Mouse (Mus musculus) neural tube, embryonic 11.5 days (tissue): ENCODE results near the gene Osbpl11. TPM values are rescaled to one million over a fixed set of nuclear protein-coding genes. Genes with fewer than 3 reads are reported as not detected.
A peak's percentile ranks its signal among the peaks of the same experiment; 100 is the strongest.

Experiments used
- ATAC-seq: fragments of 200-750 bp; cut with Nextera tagmentation; 2 replicates; pipeline ENCODE4 v1.8.0; 2017; ENCODE audit warnings: moderate number of reproducible peaks, mild to moderate bottlenecking, moderate TSS enrichment, moderate library complexity; ENCODE audit not compliant: insufficient read depth, low FRiP score, low TSS enrichment
- DNase-seq: peaks from one replicate; pipeline ENCODE4 v3.0.0-alpha.2; 2015; ENCODE audit warnings: low spot score
- H3K27ac ChIP-seq: fragments of 300-500 bp; sonication (generic); 2 replicates; pipeline ENCODE4 v1.5.1; 2014; ENCODE audit warnings: low read depth, mild to moderate bottlenecking, low read length
- H3K27me3 ChIP-seq: fragments of 300-500 bp; sonication (generic); 2 replicates; pipeline ENCODE4 v1.6.1; 2014; ENCODE audit warnings: mild to moderate bottlenecking, low read length, mixed read lengths; ENCODE audit not compliant: control insufficient read depth, insufficient read depth
- H3K36me3 ChIP-seq: fragments of 300-500 bp; sonication (generic); 2 replicates; pipeline ENCODE4 v1.6.1; 2014; ENCODE audit warnings: mild to moderate bottlenecking, low read length, moderate library complexity, mixed read lengths; ENCODE audit not compliant: control insufficient read depth, insufficient read depth
- H3K4me1 ChIP-seq: fragments of 300-500 bp; sonication (generic); 2 replicates; pipeline ENCODE4 v1.6.1; 2014; ENCODE audit warnings: low read length, mixed read lengths; ENCODE audit not compliant: control insufficient read depth, insufficient read depth
- H3K4me2 ChIP-seq: fragments of 300-500 bp; sonication (generic); 2 replicates; pipeline ENCODE4 v1.6.1; 2014; ENCODE audit warnings: low read depth, mild to moderate bottlenecking, moderate library complexity
- H3K4me3 ChIP-seq: fragments of 300-500 bp; sonication (generic); 2 replicates; pipeline ENCODE4 v1.5.1; 2014; ENCODE audit warnings: low read depth, low read length
- H3K9ac ChIP-seq: fragments of 300-500 bp; sonication (generic); 2 replicates; pipeline ENCODE4 v1.6.1; 2014; ENCODE audit warnings: mild to moderate bottlenecking, low read length
- H3K9me3 ChIP-seq: fragments of 300-500 bp; sonication (generic); 2 replicates; pipeline ENCODE4 v1.6.1; 2016; ENCODE audit warnings: low read length; ENCODE audit not compliant: control insufficient read depth
- WGBS: fragments of 180-500 bp; shearing (Covaris S2); extraction: QIAGEN DNeasy Blood & Tissue Kit; methylation state at CpG from one replicate; pipeline ENCODE4 v1.1.7; 2014; 5-methylcytosine and 5-hydroxymethylcytosine counted together
- polyA plus RNA-seq: library from polyadenylated mRNA; unstranded; fragments of >200 nt; fragmentation: Nextera tagmentation; extraction: Ambion mirVana; gene quantifications from 2 replicates; pipeline ENCODE4 v1.2.1, GENCODE M21; 2014

Gene Osbpl11
- polyA plus RNA-seq, 1 experiment from 2014 or later: 30.3 TPM

DNA sequence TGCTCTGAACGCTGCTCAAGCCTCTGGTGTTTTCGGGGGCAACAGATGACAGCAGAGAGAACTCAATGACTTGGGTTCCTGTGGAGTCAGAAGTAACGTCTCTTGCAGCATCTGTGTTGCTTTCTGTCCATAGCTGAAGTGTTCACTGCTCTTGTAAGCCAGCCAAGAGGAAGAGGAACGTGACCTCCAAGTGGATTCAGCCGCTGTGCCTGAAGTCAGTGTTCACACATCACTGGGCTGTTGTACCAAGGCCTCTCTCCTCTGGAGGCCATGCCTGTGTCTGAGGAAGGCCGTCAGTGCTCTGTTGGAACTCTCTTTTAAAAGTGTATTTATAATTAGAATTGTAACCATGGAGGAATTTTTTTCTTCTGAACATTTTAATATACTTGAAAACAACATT, 57.2 kb downstream of the Osbpl11 start:
- no peak overlapping the region for H3K9ac ChIP-seq
- H3K27me3 ChIP-seq: no peaks in the 10 kb centered on the region
- no peak overlapping the region for H3K4me2 ChIP-seq
- DNase-seq (no peak), ATAC-seq (no peak)
- no peak overlapping the region for H3K27ac ChIP-seq
- WGBS: 89% methylated on average over 6 of the region's 6 CpGs
- no peaks in the 10 kb centered on the region for H3K4me1 ChIP-seq
- no peaks in the 10 kb centered on the region; the same call in 1 of the 2 replicates for H3K36me3 ChIP-seq
- H3K9me3 ChIP-seq: no peaks in the 10 kb centered on the region
- H3K4me3 ChIP-seq: no peak overlapping the region

DNA sequence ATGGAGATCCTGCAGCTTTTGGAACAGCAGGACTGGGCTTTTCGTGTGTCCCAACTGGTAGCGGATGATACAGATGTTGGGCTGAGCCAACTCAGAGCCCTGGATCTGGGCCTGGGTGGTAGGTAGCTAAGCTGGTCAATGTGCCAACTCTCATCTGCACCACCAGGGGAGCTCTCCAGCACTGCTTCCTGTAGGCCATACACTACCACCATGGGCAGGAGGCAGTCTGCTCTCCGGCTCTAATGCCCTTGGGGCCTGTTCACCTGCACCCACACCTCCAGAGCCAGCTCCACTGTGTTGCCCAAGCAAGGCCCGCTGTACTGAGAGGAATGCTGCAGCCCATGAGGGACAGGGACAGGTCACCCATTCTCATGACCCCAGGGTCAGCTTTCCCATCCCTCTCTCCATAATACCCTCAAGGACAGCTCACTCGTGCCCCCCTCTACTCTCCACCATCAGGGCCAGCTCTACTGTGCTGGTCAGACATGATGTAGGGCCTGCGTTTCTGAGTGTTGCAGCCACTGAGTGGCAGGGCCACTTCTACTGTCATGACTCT, 59.3 kb downstream of the Osbpl11 start:
- DNase-seq (no peak), ATAC-seq (no peak)
- no peak overlapping the region for H3K4me2 ChIP-seq
- no peak overlapping the region for H3K9ac ChIP-seq
- no peak overlapping the region for H3K4me3 ChIP-seq
- no peaks in the 10 kb centered on the region for H3K9me3 ChIP-seq
- H3K27ac ChIP-seq: no peak overlapping the region
- no peaks in the 10 kb centered on the region for H3K27me3 ChIP-seq
- 90% methylated on average over 6 of the region's 6 CpGs for WGBS
- H3K36me3 ChIP-seq: no peaks in the 10 kb centered on the region; the same call in 1 of the 2 replicates
- no peaks in the 10 kb centered on the region for H3K4me1 ChIP-seq

DNA sequence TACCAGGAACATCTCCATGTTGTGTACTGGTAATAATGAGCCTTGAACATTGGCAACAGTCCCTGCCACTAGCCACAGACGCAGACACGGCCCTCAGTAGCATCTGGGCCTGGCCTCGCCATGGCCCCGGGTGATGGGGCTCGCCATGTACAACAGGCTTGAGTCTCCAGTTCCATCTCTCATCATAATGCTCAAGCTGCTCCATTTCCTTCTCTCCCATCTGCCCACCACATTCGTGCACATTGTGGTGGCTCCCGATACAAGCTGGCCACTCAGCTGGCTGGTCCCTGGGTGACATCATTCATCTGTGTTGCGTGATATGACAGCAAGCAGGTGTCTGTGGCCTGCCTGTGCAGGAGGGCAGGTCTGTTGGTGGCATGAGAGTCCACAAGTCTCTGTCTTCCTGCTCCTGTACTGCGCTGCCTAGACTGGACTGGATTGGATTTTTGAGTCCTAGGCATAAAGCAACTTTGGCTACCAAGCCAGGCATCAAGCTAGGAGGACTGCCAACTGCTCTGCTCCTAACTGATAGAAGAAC, 60.1 kb downstream of the Osbpl11 start:
- DNase-seq (no peak), ATAC-seq (no peak)
- no peaks in the 10 kb centered on the region; the same call in 1 of the 2 replicates for H3K36me3 ChIP-seq
- no peak overlapping the region for H3K4me3 ChIP-seq
- no peaks in the 10 kb centered on the region for H3K9me3 ChIP-seq
- no peak overlapping the region for H3K27ac ChIP-seq
- H3K9ac ChIP-seq: no peak overlapping the region
- no peaks in the 10 kb centered on the region for H3K4me1 ChIP-seq
- WGBS: 91% methylated on average over 9 of the region's 9 CpGs
- H3K4me2 ChIP-seq: no peak overlapping the region
- no peaks in the 10 kb centered on the region for H3K27me3 ChIP-seq

DNA sequence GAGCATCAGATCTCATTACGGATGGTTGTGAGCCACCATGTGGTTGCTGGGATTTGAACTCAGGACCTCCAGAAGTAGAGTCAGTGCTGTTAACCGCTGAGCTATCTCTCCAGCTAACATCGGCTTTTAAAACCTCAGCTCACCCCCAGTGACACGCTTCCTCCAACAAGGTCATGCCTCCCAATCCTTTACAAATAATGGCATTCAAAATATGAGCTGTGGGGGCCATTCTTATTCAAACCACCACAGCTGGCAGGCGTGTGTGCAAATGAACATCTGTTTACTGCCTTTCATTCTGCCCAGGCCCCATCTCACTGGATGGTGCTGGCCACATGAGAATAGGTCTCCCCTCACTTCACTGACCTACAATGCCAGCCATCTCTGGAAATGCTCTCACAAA, 61.7 kb downstream of the Osbpl11 start:
- Histone ChIP-seq H3K36me3 (no peaks in the 10 kb centered on the region; the same call in 1 of the 2 replicates), H3K4me2 (no peak overlapping the region), H3K9ac (no peak overlapping the region), H3K9me3 (no peaks in the 10 kb centered on the region), H3K27me3 (no peaks in the 10 kb centered on the region), H3K4me3 (no peak overlapping the region), H3K4me1 (no peaks in the 10 kb centered on the region), H3K27ac (no peak overlapping the region)
- no peak for DNase-seq
- WGBS: 84% methylated on average over 5 of the region's 5 CpGs
- no peak for ATAC-seq

DNA sequence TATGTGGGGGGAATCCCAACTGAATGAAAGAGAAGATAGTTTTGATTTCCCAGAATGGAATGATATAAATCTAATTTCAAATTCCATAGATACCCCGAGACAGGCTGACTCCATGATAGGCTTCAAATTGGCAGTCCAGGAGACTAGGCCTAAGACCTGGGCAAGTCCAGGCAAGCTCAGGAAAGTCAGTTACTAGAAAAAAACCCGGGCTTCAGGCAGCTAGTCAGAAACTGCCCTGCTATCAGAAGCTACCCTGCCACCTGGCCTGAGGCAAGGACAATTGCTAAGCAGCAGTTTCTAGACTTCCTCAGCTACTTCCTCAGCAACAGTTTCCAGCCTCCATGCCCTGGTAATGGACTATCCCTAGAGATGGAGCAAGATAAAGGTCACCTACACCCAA, 62.1 kb downstream of the Osbpl11 start:
- Histone ChIP-seq H3K9me3 (no peaks in the 10 kb centered on the region), H3K4me1 (0 out of 2 replicates have a peak, but pooled peaks cover 1% of the 10 kb centered on the region), H3K4me3 (no peak overlapping the region), H3K4me2 (no peak overlapping the region), H3K27ac (no peak overlapping the region), H3K9ac (no peak overlapping the region), H3K36me3 (no peaks in the 10 kb centered on the region; the same call in 1 of the 2 replicates), H3K27me3 (no peaks in the 10 kb centered on the region)
- 84% methylated on average over 2 of the region's 2 CpGs for WGBS
- DNase-seq (no peak), ATAC-seq (no peak)

DNA sequence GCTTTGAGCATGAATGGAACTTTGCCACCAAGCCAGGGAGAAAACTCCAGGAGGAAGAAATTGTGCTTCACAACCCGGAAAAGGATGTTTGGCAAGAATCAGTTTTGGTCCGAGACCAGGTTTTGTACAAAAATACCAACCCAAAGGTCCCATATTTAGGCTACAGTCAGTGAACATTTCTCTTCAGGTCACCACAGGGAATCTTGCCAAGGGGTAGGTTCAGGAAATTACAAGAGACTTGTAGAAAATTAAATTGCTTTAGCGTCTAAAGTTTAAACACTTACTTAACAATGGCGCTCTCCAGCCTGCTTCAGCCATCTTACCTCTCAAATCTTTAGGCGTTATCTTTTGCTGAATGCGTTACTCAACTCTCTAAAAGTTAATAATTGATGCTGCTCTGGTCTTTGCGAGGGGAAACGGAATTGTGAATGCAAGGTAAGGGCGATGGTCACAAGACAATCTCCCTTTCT, 65.8 kb downstream of the Osbpl11 start:
- peak overlapping the region; percentile 95 for H3K4me3 ChIP-seq
- H3K36me3 ChIP-seq: no peaks in the 10 kb centered on the region
- WGBS: 26% methylated on average over 9 of the region's 9 CpGs
- H3K4me2 ChIP-seq: peak overlapping the region; percentile 66
- ATAC-seq (no peak), DNase-seq (no peak)
- H3K9me3 ChIP-seq: no peaks in the 10 kb centered on the region
- no peak overlapping the region for H3K27ac ChIP-seq
- peak overlapping the region; percentile 93 for H3K9ac ChIP-seq
- H3K4me1 ChIP-seq: 0 out of 2 replicates have a peak, but pooled peaks cover 2% of the 10 kb centered on the region
- H3K27me3 ChIP-seq: no peaks in the 10 kb centered on the region

DNA sequence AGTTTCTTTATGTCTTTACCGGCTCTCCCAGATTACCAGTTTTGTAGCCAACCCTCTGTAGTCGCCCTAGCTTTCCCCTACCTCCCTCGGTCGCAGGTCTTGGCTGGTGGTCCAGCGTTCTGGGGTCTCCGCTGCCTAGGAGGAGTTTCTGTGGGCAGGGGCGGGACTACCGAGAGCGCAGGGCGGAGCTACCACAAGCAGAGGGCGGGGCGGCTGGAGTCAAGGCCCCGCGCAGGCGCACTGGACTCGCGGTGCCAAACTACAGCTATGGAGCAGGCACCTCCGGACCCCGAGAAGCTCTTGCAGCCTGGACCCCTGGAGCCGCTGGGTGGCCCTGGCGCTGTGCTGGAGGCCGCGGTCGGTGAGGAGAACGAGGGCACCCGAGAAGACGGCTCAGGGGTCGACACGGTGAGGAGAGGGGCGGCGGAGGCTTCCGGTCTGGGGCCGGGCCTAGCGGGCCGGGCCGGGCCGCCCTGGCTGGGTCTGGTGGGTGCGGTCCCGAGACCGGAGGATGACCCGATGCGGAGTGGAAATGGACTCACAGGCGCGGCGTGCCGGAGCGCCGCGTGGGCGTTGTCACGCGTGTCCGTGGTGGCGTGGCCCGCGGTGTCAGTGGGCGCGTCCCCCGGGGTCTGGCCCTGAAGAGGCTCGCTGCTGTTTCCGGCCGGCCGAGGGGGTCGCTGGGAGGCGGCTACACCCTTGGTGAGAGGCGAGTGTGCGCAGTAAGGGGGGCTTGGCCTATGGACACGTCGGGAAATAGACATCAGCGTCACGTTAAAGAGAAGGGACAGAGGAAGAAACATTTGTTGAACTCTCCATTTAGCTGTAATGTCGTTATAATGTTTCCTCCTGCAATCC, 66.6 kb downstream of the Osbpl11 start, which contains the start of gene Snx4:
Snx4 (plus strand) TSS at position 249 of the 858 bp plus-strand sequence.
- H3K4me2 ChIP-seq: peak within 1 kb of the TSS; percentile 66
- peak; percentile 92 for ATAC-seq
- peak; percentile 95 for DNase-seq
- 0 out of 2 replicates have a peak, but pooled peaks cover 2% of the 10 kb centered on the region for H3K4me1 ChIP-seq
- under 1% methylated on average over 70 of the region's 72 CpGs for WGBS
- peak within 1 kb of the TSS; percentile 93 for H3K9ac ChIP-seq
- no peaks in the 10 kb centered on the region for H3K36me3 ChIP-seq
- no peaks in the 10 kb centered on the region for H3K9me3 ChIP-seq
- H3K27ac ChIP-seq: peak within 1 kb of the TSS; percentile 76
- no peaks in the 10 kb centered on the region for H3K27me3 ChIP-seq
- H3K4me3 ChIP-seq: peak within 1 kb of the TSS; percentile 95

DNA sequence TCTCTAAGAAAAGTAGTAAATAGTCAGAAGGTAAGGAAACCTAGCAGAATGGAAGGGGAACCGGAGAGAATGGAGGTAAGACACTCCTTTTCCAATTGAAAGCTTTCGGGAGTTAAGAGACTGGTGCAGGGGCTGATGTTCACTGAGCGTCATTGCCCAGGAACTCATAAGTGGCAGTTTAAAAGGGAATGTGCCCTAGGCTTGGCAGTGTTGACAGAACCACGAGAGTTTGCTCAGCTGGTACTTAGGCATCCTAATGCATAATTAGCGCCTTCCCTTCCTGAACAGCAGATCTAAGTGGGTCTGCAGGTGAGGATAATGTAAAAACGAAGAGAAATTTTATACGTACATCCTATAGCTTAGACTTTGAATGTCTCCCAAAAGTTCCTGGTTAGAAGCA, 70.7 kb downstream of the Osbpl11 start:
- Histone ChIP-seq H3K4me3 (no peak overlapping the region), H3K9ac (no peak overlapping the region), H3K4me2 (no peak overlapping the region), H3K36me3 (no peaks in the 10 kb centered on the region), H3K4me1 (0 out of 2 replicates have a peak, but pooled peaks cover 2% of the 10 kb centered on the region), H3K9me3 (no peaks in the 10 kb centered on the region), H3K27ac (no peak overlapping the region), H3K27me3 (no peaks in the 10 kb centered on the region)
- ATAC-seq (no peak), DNase-seq (no peak)
- WGBS: 89% methylated on average over 7 of the region's 7 CpGs
